Mouse (Mus musculus) intestine, postnatal 0 days (tissue): Measurements from ENCODE around the gene Ttc29. TPM values are rescaled to one million over a fixed set of nuclear protein-coding genes. Genes with fewer than 3 reads are reported as not detected.

Source experiments
- ATAC-seq: fragments of 200-750 bp; cut with Nextera tagmentation; 2 replicates; pipeline ENCODE4 v1.8.0; 2017; ENCODE audit warnings: mild to moderate bottlenecking, moderate TSS enrichment, moderate library complexity
- H3K27ac ChIP-seq: fragments of 300-500 bp; sonication (generic); 2 replicates; pipeline ENCODE4 v1.5.1; 2014; ENCODE audit warnings: mild to moderate bottlenecking, low read depth, low read length, moderate library complexity
- H3K27me3 ChIP-seq: fragments of 300-500 bp; sonication (generic); replicated peaks from 2 replicates; pipeline ENCODE4 v1.6.1; 2014; ENCODE audit warnings: low read length, mixed read lengths; ENCODE audit not compliant: control insufficient read depth, insufficient read depth
- H3K36me3 ChIP-seq: fragments of 300-500 bp; sonication (generic); 2 replicates; pipeline ENCODE4 v1.6.1; 2014; ENCODE audit warnings: mild to moderate bottlenecking, moderate library complexity; ENCODE audit not compliant: control insufficient read depth, insufficient read depth
- H3K4me1 ChIP-seq: fragments of 300-500 bp; sonication (generic); replicated peaks from 2 replicates; pipeline ENCODE4 v1.6.1; 2014; ENCODE audit warnings: antibody characterized with exemption, low read length, mixed read lengths; ENCODE audit not compliant: control insufficient read depth, insufficient read depth
- H3K4me2 ChIP-seq: fragments of 300-500 bp; sonication (generic); replicated peaks from 2 replicates; pipeline ENCODE4 v1.6.1; 2014; ENCODE audit warnings: low read depth, mild to moderate bottlenecking, moderate library complexity
- H3K4me3 ChIP-seq: fragments of 300-500 bp; sonication (generic); 2 replicates; pipeline ENCODE4 v1.5.1; 2014; ENCODE audit warnings: low read depth, low read length
- H3K9ac ChIP-seq: fragments of 300-500 bp; sonication (generic); 2 replicates; pipeline ENCODE4 v1.6.1; 2014; ENCODE audit warnings: mild to moderate bottlenecking, low read depth, low read length
- H3K9me3 ChIP-seq: fragments of 300-500 bp; sonication (generic); 2 replicates; pipeline ENCODE4 v1.6.1; 2016; ENCODE audit warnings: mixed run types; ENCODE audit not compliant: control insufficient read depth
- CTCF ChIP-seq: sonication (generic); IDR thresholded peaks from 2 replicates; pipeline ENCODE4 v1.5.1; 2016; ENCODE audit warnings: low read depth, mild to moderate bottlenecking, control low read depth, antibody characterized with exemption, moderate library complexity
- WGBS: fragments of 180-500 bp; shearing (Covaris S2); extraction: QIAGEN DNeasy Blood & Tissue Kit; methylation state at CpG from one replicate; pipeline ENCODE4 v1.1.7; 2014; 5-methylcytosine and 5-hydroxymethylcytosine counted together
- polyA plus RNA-seq: library from polyadenylated mRNA; unstranded; fragments of >200 nt; fragmentation: Nextera tagmentation; extraction: Ambion mirVana; gene quantifications from 2 replicates; pipeline ENCODE4 v1.2.1, GENCODE M21; 2015

Gene Ttc29
- polyA plus RNA-seq, 1 experiment from 2014 or later = not detected

- Histone ChIP-seq H3K27ac (no peak overlapping the region), H3K4me1 (no peaks in the 10 kb centered on the region), H3K4me2 (no peak overlapping the region), H3K9me3 (no peaks in the 10 kb centered on the region), H3K9ac (no peak overlapping the region), H3K27me3 (no peaks in the 10 kb centered on the region), H3K4me3 (no peak overlapping the region), H3K36me3 (no peaks in the 10 kb centered on the region)
- no peak for TF ChIP-seq CTCF
- no peak for ATAC-seq
- WGBS = 69% methylated on average over 7 of the region's 7 CpGs
These were observed 77.2 kb downstream of the Ttc29 start for GRCm38 (mm10) chr8:78290274-78290673.

- Histone ChIP-seq H3K4me2 (no peak overlapping the region), H3K27me3 (no peaks in the 10 kb centered on the region), H3K27ac (no peak overlapping the region), H3K4me1 (no peaks in the 10 kb centered on the region), H3K9me3 (no peaks in the 10 kb centered on the region), H3K4me3 (no peak overlapping the region), H3K36me3 (no peaks in the 10 kb centered on the region), H3K9ac (no peak overlapping the region)
- no peak for TF ChIP-seq CTCF
- ATAC-seq = no peak
- WGBS = 59% methylated on average over 5 of the region's 5 CpGs
These were observed 82.4 kb downstream of the Ttc29 start for GRCm38 (mm10) chr8:78295494-78295893.

- Histone ChIP-seq H3K27me3 (no peaks in the 10 kb centered on the region), H3K4me3 (no peak overlapping the region), H3K4me2 (no peak overlapping the region), H3K27ac (peak overlapping the region; percentile 31), H3K9ac (no peak overlapping the region), H3K9me3 (no peaks in the 10 kb centered on the region), H3K4me1 (no peaks in the 10 kb centered on the region), H3K36me3 (no peaks in the 10 kb centered on the region)
- 16% methylated on average over 7 of the region's 7 CpGs for WGBS
- peak; percentile 70 for ATAC-seq
- no peak for TF ChIP-seq CTCF
These were observed 90.5 kb downstream of the Ttc29 start for GRCm38 (mm10) chr8:78303579-78303978.

GRCm38 (mm10) chr8:78306604-78307003 lies 93.5 kb downstream of the Ttc29 start:
- Histone ChIP-seq H3K9me3 (no peaks in the 10 kb centered on the region), H3K9ac (no peak overlapping the region), H3K4me2 (no peak overlapping the region), H3K27me3 (no peaks in the 10 kb centered on the region), H3K4me1 (no peaks in the 10 kb centered on the region), H3K27ac (no peak overlapping the region), H3K4me3 (no peak overlapping the region), H3K36me3 (no peaks in the 10 kb centered on the region)
- no peak for ATAC-seq
- TF ChIP-seq CTCF = no peak
- WGBS = 63% methylated on average over 10 of the region's 10 CpGs

GRCm38 (mm10) chr8:78307131-78307530 lies 94.0 kb downstream of the Ttc29 start:
- Histone ChIP-seq H3K4me3 (no peak overlapping the region), H3K36me3 (no peaks in the 10 kb centered on the region), H3K27ac (no peak overlapping the region), H3K4me2 (no peak overlapping the region), H3K4me1 (no peaks in the 10 kb centered on the region), H3K27me3 (no peaks in the 10 kb centered on the region), H3K9ac (no peak overlapping the region), H3K9me3 (no peaks in the 10 kb centered on the region; the same call in 1 of the 2 replicates)
- no peak for ATAC-seq
- WGBS = 30% methylated on average over 4 of the region's 4 CpGs
- TF ChIP-seq CTCF = no peak

- no peak overlapping the region for H3K9ac ChIP-seq
- no peak for TF ChIP-seq CTCF
- 75% methylated on average over 6 of the region's 6 CpGs for WGBS
These were observed 96.4 kb downstream of the Ttc29 start for GRCm38 (mm10) chr8:78309539-78309938.

GRCm38 (mm10) chr8:78315576-78315975 lies 102.5 kb downstream of the Ttc29 start:
- Histone ChIP-seq H3K36me3 (no peaks in the 10 kb centered on the region), H3K27me3 (no peaks in the 10 kb centered on the region), H3K4me3 (no peak overlapping the region), H3K9ac (no peak overlapping the region), H3K4me1 (no peaks in the 10 kb centered on the region), H3K9me3 (no peaks in the 10 kb centered on the region; the same call in 1 of the 2 replicates), H3K27ac (no peak overlapping the region), H3K4me2 (no peak overlapping the region)
- 69% methylated on average over 9 of the region's 9 CpGs for WGBS
- no peak for TF ChIP-seq CTCF
- no peak for ATAC-seq

More at GRCm38 (mm10) chr8:78309539-78309938, 96.4 kb downstream of the Ttc29 start:
- Histone ChIP-seq H3K27ac (no peak overlapping the region), H3K9me3 (no peaks in the 10 kb centered on the region; the same call in 1 of the 2 replicates), H3K27me3 (no peaks in the 10 kb centered on the region), H3K36me3 (no peaks in the 10 kb centered on the region), H3K4me1 (no peaks in the 10 kb centered on the region), H3K4me3 (no peak overlapping the region), H3K4me2 (no peak overlapping the region)
- ATAC-seq = no peak
